Mouse (Mus musculus) limb, embryonic 13.5 days (tissue): ENCODE data around the gene Hist1h3e. TPM values are rescaled to one million over a fixed set of nuclear protein-coding genes. Genes with fewer than 3 reads are reported as not detected.
"Not testable (repeated sequence)": the region's sequence is repeated elsewhere in the genome, so short reads cannot be mapped to it uniquely, and the experiment has no call there.

Experiments
- ATAC-seq: fragments of 200-750 bp; cut with Nextera tagmentation; 2 replicates; pipeline ENCODE4 v1.8.0; 2017; ENCODE audit warnings: low read depth, moderate number of reproducible peaks, moderate TSS enrichment; ENCODE audit not compliant: low FRiP score
- H3K27ac ChIP-seq: fragments of 300-500 bp; sonication (generic); 2 replicates; pipeline ENCODE4 v1.5.1; 2015; ENCODE audit warnings: inconsistent platforms, mild to moderate bottlenecking, moderate library complexity
- H3K27me3 ChIP-seq: fragments of 300-500 bp; sonication (generic); 2 replicates; pipeline ENCODE4 v1.6.1; 2015; ENCODE audit warnings: mild to moderate bottlenecking, inconsistent platforms
- H3K36me3 ChIP-seq: fragments of 300-500 bp; sonication (generic); 2 replicates; pipeline ENCODE4 v1.6.1; 2015; ENCODE audit warnings: inconsistent platforms, mild to moderate bottlenecking, moderate library complexity
- H3K4me1 ChIP-seq: fragments of 300-500 bp; sonication (generic); 2 replicates; pipeline ENCODE4 v1.6.1; 2015; ENCODE audit warnings: inconsistent platforms
- H3K4me2 ChIP-seq: fragments of 300-500 bp; sonication (generic); replicated peaks from 2 replicates; pipeline ENCODE4 v1.6.1; 2015; ENCODE audit warnings: inconsistent platforms, mild to moderate bottlenecking, moderate library complexity
- H3K4me3 ChIP-seq: fragments of 300-500 bp; sonication (generic); 2 replicates; pipeline ENCODE4 v1.5.1; 2015; ENCODE audit warnings: moderate library complexity, mild to moderate bottlenecking, inconsistent platforms
- H3K9ac ChIP-seq: fragments of 300-500 bp; sonication (generic); 2 replicates; pipeline ENCODE4 v1.6.1; 2015; ENCODE audit warnings: mild to moderate bottlenecking, inconsistent platforms
- H3K9me3 ChIP-seq: fragments of 300-500 bp; sonication (generic); 2 replicates; pipeline ENCODE4 v1.6.1; 2016; ENCODE audit warnings: inconsistent platforms
- WGBS: fragments of 180-500 bp; shearing (Covaris S2); methylation state at CpG from one replicate; pipeline ENCODE4 v1.1.7; 2015; 5-methylcytosine and 5-hydroxymethylcytosine counted together
- polyA plus RNA-seq: library from polyadenylated mRNA; unstranded; fragments of >200 nt; fragmentation: Nextera tagmentation; extraction: Ambion mirVana; gene quantifications from 2 replicates; pipeline ENCODE4 v1.2.1, GENCODE M21; 2015

The Hist1h3e gene
- polyA plus RNA-seq, 1 experiment from 2014 or later = 8.2 TPM

DNA sequence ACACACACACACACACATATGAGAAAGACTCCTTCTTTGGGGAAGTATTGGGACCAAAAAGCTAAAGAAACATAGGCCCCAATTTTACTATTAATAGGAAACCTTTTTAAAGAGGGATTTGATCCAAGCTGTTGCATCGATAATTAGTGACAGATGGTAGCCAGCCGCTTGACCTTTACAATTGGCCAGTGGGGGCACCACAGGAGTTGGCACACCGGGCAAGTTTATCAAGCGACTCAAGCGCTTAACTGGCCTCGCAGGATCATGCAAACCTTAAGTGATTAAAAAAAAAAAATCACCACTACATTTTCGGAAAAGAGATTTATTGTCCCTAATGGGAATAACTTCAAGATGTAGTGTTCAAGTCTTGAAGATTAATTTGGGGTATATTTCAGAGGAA, 30.4 kb upstream of the Hist1h3e start:
- Histone ChIP-seq H3K4me3 (no peak overlapping the region), H3K27ac (0 out of 2 replicates have a peak overlapping the region, but pooled peaks have one; percentile 22), H3K9me3 (no peaks in the 10 kb centered on the region), H3K27me3 (no peaks in the 10 kb centered on the region), H3K36me3 (no peaks in the 10 kb centered on the region), H3K4me1 (peaks cover 8% of the 10 kb centered on the region), H3K9ac (no peak overlapping the region), H3K4me2 (no peak overlapping the region)
- WGBS = 45% methylated on average over 7 of the region's 7 CpGs
- no peak for ATAC-seq

- not testable (repeated sequence) for H3K27me3 ChIP-seq, H3K27ac ChIP-seq, H3K9me3 ChIP-seq, ATAC-seq, H3K4me1 ChIP-seq, H3K4me2 ChIP-seq, H3K4me3 ChIP-seq, H3K9ac ChIP-seq, H3K36me3 ChIP-seq
- 80% methylated on average over 7 of the region's 7 CpGs for WGBS
Measured at GRCm38 (mm10) chr13:23591886-23592285, 29.7 kb upstream of the Hist1h3e start.

DNA sequence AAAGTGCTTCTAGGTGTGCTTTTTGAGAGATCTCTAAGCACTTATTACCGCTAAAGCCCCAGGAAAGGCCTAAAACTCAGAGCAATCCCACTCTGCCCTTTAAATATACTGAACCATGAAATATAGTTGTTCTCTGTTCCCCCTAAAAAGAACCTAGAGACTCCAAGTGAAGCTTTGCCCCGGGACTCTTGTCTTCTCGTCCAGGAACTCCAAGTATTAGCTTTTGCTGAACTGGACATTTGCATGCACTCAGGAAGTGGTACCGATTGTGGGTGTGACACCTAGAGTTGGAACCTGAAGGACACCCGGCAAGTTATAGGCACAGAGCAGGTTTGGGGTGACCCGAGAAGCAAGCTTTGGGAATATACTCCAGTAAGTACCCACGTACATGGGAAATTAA, 29.0 kb upstream of the Hist1h3e start:
- 90% methylated on average over 7 of the region's 7 CpGs for WGBS
- H3K4me3 ChIP-seq = no peak overlapping the region

DNA sequence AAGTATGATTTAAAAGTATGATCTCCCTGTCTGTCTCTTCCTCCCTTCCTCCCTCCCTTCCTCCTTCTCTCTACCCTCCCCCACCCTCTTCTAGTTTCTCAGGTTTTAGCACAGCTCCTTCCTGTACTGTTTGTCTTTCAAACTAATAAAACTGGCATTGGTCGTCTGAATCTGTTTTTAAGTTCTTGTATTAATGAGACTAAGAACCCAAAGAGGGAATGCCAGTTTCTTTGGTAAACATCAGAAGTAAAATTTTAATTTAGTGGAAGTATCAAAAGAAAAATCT, 24.7 kb upstream of the Hist1h3e start:
- H3K9ac ChIP-seq = peak overlapping the region; percentile 62
- H3K4me3 ChIP-seq = peak overlapping the region; percentile 38
- H3K27ac ChIP-seq = peak overlapping the region; percentile 94
- H3K9me3 ChIP-seq = no peaks in the 10 kb centered on the region
- 0% methylated on average over 1 of the region's 1 CpGs for WGBS
- no peaks in the 10 kb centered on the region for H3K27me3 ChIP-seq
- H3K36me3 ChIP-seq = no peaks in the 10 kb centered on the region
- no peak for ATAC-seq
- peak overlapping the region; percentile 67 for H3K4me2 ChIP-seq
- peaks cover 31% of the 10 kb centered on the region for H3K4me1 ChIP-seq

More for the DNA sequence above, 29.0 kb upstream of the Hist1h3e start:
- H3K9me3 ChIP-seq = no peaks in the 10 kb centered on the region
- H3K27ac ChIP-seq = no peak overlapping the region
- no peak overlapping the region for H3K9ac ChIP-seq
- H3K4me1 ChIP-seq = peaks cover 13% of the 10 kb centered on the region
- ATAC-seq = no peak
- no peaks in the 10 kb centered on the region for H3K36me3 ChIP-seq
- no peaks in the 10 kb centered on the region for H3K27me3 ChIP-seq
- H3K4me2 ChIP-seq = no peak overlapping the region

DNA sequence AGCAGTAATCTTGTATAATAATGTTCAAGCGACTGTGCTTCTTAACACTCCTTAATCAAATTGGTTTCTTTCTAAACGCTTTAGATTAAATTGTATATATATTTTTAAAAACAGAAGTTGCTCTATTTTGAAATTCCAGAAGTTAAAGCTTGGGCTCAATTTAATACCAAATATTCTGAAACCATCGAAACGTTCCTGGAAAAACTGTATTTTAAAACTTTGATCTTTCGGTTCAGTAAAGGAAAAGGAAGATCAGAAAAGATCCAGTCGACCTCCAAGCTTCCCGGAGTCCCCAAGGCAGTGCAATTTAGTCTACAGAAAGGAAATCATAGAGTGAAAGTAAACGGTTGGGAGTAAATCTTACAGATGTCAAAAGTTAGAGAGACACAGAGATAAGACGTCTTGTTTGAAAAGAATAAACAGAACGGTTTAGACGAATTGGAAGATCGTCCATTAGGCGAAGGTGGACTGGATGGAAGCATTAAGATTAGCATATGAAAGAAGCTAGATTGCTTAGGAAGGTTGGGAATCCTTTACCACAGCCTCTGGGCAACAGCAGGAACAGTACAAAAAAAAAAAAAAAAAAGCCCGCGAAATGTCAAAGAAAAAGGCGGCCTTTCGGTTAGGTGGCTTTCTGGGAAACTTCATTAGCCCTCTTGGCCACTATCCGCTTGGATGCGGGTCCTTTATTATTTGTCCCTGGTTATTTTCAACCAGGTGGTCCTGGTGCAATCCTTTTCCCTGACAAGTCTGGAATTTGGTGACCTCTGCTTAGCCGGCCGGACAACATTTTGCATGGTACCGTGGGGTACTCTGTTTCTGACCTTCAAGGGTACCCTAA, 24.1 kb upstream of the Hist1h3e start:
- 2% methylated on average over 22 of the region's 22 CpGs for WGBS
- Histone ChIP-seq H3K4me3 (peak overlapping the region; percentile 48), H3K4me1 (peaks cover 32% of the 10 kb centered on the region), H3K27me3 (no peaks in the 10 kb centered on the region), H3K36me3 (no peaks in the 10 kb centered on the region), H3K27ac (peak overlapping the region; percentile 94), H3K4me2 (peak overlapping the region; percentile 67), H3K9me3 (no peaks in the 10 kb centered on the region), H3K9ac (peak overlapping the region; percentile 62)
- no peak for ATAC-seq

- peak overlapping the region; percentile 80 for H3K4me2 ChIP-seq
- WGBS = under 1% methylated on average over 28 of the region's 36 CpGs
- peak; percentile 91 for ATAC-seq
- not testable (repeated sequence) for H3K36me3 ChIP-seq, H3K9me3 ChIP-seq, H3K27me3 ChIP-seq
- H3K4me1 ChIP-seq = peaks cover 37% of the 10 kb centered on the region
- peak overlapping the region; percentile 72 for H3K9ac ChIP-seq
- peak overlapping the region; percentile 92 for H3K27ac ChIP-seq
- peak overlapping the region; percentile 48 for H3K4me3 ChIP-seq
Measured at GRCm38 (mm10) chr13:23585442-23586098, 23.4 kb upstream of the Hist1h3e start.

GRCm38 (mm10) chr13:23585029-23585441, 22.9 kb upstream of the Hist1h3e start:
- Histone ChIP-seq H3K4me3 (peak overlapping the region; percentile 48), H3K4me2 (peak overlapping the region; percentile 80), H3K9me3 (no peaks in the 10 kb centered on the region), H3K27me3 (no peaks in the 10 kb centered on the region), H3K4me1 (peaks cover 37% of the 10 kb centered on the region), H3K36me3 (no peaks in the 10 kb centered on the region), H3K27ac (peak overlapping the region; percentile 92), H3K9ac (peak overlapping the region; percentile 72)
- WGBS = under 1% methylated on average over 21 of the region's 21 CpGs
- ATAC-seq = no peak

DNA sequence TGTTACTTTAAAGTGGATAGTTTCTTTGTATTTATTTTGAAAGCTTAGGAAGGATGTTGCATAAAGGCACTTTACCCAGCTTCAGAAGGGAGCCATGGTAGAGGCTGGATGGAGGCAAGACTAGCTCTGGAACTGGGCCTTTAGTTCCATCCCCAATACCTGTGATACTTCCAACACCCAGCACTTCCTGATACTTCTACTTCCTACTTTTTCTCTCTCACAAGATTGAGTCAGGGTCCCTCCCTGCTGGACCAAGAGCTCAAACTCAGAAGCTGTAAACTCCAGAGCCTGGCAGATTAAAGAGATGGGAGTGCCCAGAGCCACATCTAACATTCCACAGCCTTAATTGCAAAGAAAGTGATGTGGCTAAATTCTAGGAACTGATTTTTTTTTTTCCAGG, 22.2 kb upstream of the Hist1h3e start:
- Histone ChIP-seq H3K36me3 (no peaks in the 10 kb centered on the region), H3K4me1 (peaks cover 37% of the 10 kb centered on the region), H3K27me3 (no peaks in the 10 kb centered on the region), H3K27ac (peak overlapping the region; percentile 92), H3K4me3 (peak overlapping the region; percentile 48), H3K4me2 (peak overlapping the region; percentile 80), H3K9ac (peak overlapping the region; percentile 72), H3K9me3 (no peaks in the 10 kb centered on the region)
- no peak for ATAC-seq

DNA sequence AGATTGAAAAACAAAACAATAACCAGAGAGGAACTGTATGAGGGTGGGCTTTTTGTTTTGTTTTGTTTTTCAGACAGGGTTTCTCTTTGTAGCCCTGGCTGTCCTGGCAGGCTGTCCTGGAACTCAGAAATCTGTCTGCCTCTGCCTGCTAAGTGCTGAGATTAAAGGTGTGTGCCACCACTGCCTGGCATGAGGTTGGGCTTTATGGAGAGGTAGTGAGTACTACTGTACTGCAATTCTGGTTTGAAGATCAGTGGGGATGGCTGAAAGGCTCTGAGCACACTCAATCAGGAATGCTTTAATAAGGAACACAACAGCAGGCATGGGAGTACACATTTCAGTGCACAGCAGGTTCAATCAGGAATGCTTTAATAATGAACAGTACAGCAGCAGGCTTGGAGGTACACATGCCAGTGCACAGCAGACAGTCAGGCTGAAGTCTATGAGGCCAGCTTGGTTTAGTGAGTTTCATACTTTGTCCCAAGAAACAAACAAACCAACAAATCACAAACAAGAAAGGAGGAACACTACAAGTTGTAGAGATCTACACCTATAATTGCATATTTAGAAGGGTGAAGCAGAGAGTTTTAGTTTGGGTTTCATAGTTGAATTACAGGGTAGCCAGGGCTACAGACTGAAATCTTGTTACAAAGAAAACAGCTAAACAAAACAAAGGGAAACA, 21.4 kb upstream of the Hist1h3e start:
- peak overlapping the region; percentile 87 for H3K4me2 ChIP-seq
- no peaks in the 10 kb centered on the region for H3K36me3 ChIP-seq
- 0 out of 2 replicates have a peak overlapping the region, but pooled peaks have one; percentile 19 for H3K9ac ChIP-seq

DNA sequence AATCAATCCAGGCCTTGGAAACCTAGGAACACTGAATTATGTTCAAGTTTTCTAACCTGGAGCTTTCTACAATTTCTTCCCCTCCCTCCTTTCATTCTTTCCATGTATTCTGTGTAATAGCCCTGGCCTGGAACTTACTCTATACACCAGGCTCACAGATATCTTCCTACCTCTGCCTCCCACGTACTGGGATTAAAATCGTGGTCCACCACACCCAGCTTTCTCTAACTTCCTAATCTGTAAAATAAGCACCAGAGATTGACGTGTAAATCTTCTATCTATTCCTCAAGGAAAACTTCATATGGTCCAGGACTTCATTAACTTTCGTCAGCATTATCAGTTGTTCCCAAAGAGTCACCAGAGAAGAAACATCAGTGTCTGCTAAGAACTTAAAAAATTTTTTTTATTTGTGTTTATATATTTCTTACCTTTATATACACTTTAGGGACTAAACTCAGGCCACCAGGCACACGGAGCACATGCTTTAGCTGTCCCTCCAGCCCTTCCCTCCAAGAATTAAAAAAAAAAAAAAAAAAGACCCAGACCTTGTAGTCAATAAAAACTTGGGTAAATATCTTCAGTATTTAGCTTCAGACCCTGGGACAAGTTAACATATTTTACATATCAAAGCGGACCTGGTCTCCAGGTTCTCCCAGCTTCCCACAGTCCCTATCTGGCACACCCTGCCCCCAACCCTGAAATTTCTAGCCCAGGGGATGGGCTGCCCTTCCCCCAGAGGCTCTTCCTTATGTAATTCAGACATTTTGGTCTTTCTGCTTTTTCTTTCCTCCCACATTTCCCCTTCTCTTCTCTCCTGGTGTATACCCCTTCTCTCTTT, 20.3 kb upstream of the Hist1h3e start:
- WGBS = 11% methylated on average over 6 of the region's 6 CpGs
- Histone ChIP-seq H3K27me3 (no peaks in the 10 kb centered on the region), H3K36me3 (no peaks in the 10 kb centered on the region), H3K4me2 (peak overlapping the region; percentile 87), H3K4me1 (peaks cover 37% of the 10 kb centered on the region), H3K9ac (peak overlapping the region; percentile 79), H3K9me3 (no peaks in the 10 kb centered on the region), H3K4me3 (peak overlapping the region; percentile 58), H3K27ac (peak overlapping the region; percentile 92)
- no peak for ATAC-seq

More for the DNA sequence above, 21.4 kb upstream of the Hist1h3e start:
- Histone ChIP-seq H3K27me3 (no peaks in the 10 kb centered on the region), H3K27ac (peak overlapping the region; percentile 92), H3K4me1 (peaks cover 37% of the 10 kb centered on the region), H3K4me3 (peak overlapping the region; percentile 19; the same call in 1 of the 2 replicates), H3K9me3 (no peaks in the 10 kb centered on the region)
- no peak for ATAC-seq

DNA sequence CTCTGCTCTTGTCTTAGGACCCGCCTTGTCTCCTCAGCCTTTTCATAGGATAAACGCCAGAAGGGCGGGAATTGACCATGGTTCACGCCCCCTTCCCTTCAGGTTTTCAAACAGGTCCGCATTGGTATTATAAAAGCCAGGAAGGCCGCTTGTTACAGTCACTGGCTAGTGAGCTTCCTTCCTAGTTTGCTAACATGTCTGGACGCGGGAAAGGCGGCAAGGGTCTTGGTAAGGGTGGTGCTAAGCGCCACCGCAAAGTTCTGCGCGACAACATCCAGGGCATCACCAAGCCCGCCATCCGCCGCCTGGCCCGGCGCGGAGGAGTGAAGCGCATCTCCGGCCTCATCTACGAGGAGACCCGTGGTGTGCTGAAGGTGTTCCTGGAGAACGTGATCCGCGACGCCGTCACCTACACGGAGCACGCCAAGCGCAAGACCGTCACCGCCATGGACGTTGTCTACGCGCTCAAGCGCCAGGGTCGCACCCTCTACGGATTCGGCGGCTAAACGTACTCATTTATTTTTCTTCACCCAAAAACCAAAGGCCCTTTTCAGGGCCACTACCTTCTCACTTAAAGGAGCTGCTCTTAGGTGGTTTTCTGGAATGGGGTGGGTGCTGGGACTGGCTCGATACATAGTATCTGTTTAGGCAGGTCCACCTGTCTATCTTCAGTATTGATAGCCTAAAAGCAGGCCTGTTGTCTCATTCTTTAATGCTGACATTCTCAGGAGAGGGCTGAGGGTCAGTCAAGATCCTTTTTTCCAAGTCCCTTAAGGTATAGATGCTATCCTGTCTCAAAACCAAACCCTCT, 19.4 kb upstream of the Hist1h3e start, which contains the start of gene Hist1h4d:
Hist1h4d (plus strand) TSS at position 191 of the 811 bp plus-strand sequence.
- peak; percentile 90 for ATAC-seq
- WGBS = under 1% methylated on average over 43 of the region's 43 CpGs
- Histone ChIP-seq H3K4me3 (peak within 1 kb of the TSS; percentile 58), H3K27me3 (no peaks in the 10 kb centered on the region), H3K9ac (peak within 1 kb of the TSS; percentile 79), H3K9me3 (no peaks in the 10 kb centered on the region), H3K4me2 (peak within 1 kb of the TSS; percentile 87), H3K27ac (peak within 1 kb of the TSS; percentile 92), H3K4me1 (peaks cover 42% of the 10 kb centered on the region), H3K36me3 (no peaks in the 10 kb centered on the region)
